Mouse (Mus musculus) ES-E14 (cell line): ENCODE measurements around the gene Fam83d. TPM values are rescaled to one million over a fixed set of nuclear protein-coding genes. Genes with fewer than 3 reads are reported as not detected.

Experiments
- DNase-seq: peaks from one replicate; pipeline ENCODE4 v3.0.0-alpha.2; 2013; ENCODE audit warnings: low read depth, low spot score
- H3K27ac ChIP-seq: 2 replicates; pipeline ENCODE4 v1.5.1; 2012; ENCODE audit warnings: low read depth, mild to moderate bottlenecking, low read length, moderate library complexity, mixed read lengths; ENCODE audit not compliant: poor library complexity, insufficient read depth, severe bottlenecking
- H3K36me3 ChIP-seq: 2 replicates; pipeline ENCODE4 v1.6.1; 2012; ENCODE audit warnings: mild to moderate bottlenecking, low read length, moderate library complexity, mixed read lengths; ENCODE audit not compliant: control insufficient read depth, poor library complexity, insufficient read depth, severe bottlenecking
- H3K4me1 ChIP-seq, 2 experiments: fragments of 150-350 bp in 1 of 2; sonication (generic) in 1 of 2; 2 replicates each; pipeline ENCODE4 v1.6.1; 2012; ENCODE audit warnings: low read length in 2 of 2, mild to moderate bottlenecking in 1 of 2, mixed read lengths in 1 of 2; ENCODE audit not compliant: control insufficient read depth in 2 of 2, insufficient read depth in 2 of 2, poor library complexity in 1 of 2
- H3K4me3 ChIP-seq, 2 experiments: fragments of 150-350 bp in 1 of 2; sonication (generic) in 1 of 2; 2 replicates each; pipeline ENCODE4 v1.5.1; 2012; ENCODE audit warnings: low read length in 2 of 2, low read depth in 1 of 2, mild to moderate bottlenecking in 1 of 2, mixed read lengths in 1 of 2; ENCODE audit not compliant: insufficient read depth in 1 of 2, poor library complexity in 1 of 2, severe bottlenecking in 1 of 2
- H3K9ac ChIP-seq: 2 replicates; pipeline ENCODE4 v1.6.1; 2012; ENCODE audit warnings: low read depth, mild to moderate bottlenecking, low read length, mixed read lengths; ENCODE audit not compliant: poor library complexity, insufficient read depth, severe bottlenecking
- H3K9me3 ChIP-seq: fragments of 150-350 bp; sonication (generic); 2 replicates; pipeline ENCODE4 v1.6.1; 2012; ENCODE audit warnings: low read depth, mild to moderate bottlenecking, low read length; ENCODE audit not compliant: control insufficient read depth, insufficient read depth
- CHD2 ChIP-seq: IDR thresholded peaks from 2 replicates; pipeline ENCODE4 v1.6.1; 2014; ENCODE audit warnings: mild to moderate bottlenecking, low read depth, low read length, inconsistent platforms
- HCFC1 ChIP-seq: IDR thresholded peaks from 2 replicates; pipeline ENCODE4 v1.6.1; 2012; ENCODE audit warnings: low read length, inconsistent platforms, borderline replicate concordance; ENCODE audit not compliant: insufficient read depth
- MAFK ChIP-seq: IDR thresholded peaks from 2 replicates; pipeline ENCODE4 v1.6.1; 2014; ENCODE audit warnings: mild to moderate bottlenecking, low read depth, low read length, inconsistent platforms; ENCODE audit not compliant: insufficient read depth
- ZC3H11A ChIP-seq: IDR thresholded peaks from 2 replicates; pipeline ENCODE4 v1.6.1; 2012; ENCODE audit warnings: low read depth, mild to moderate bottlenecking, inconsistent platforms, low read length, borderline replicate concordance
- ZNF384 ChIP-seq: IDR thresholded peaks from 2 replicates; pipeline ENCODE4 v1.6.1; 2012; ENCODE audit warnings: low read depth, low read length, inconsistent platforms
- in situ Hi-C, 2 experiments: fragments of 600-800 bp; cut with MboI; formaldehyde crosslinking; loops; one replicate each; pipeline ENCODE4 v1.15.1; 2025; ENCODE audit warnings: low sequenced_read_pairs in 2 of 2, inconsistent platforms in 1 of 2; ENCODE audit not compliant: unreplicated experiment in 2 of 2
- total RNA-seq: library from RNA; depleted of rRNA; stranded (reverse); fragments of 300-350 nt; gene quantifications from 2 replicates; pipeline ENCODE4 v1.2.3, GENCODE M21; 2012; rRNA removed

The Fam83d gene
- total RNA-seq, 1 experiment: 28.0 TPM

DNA sequence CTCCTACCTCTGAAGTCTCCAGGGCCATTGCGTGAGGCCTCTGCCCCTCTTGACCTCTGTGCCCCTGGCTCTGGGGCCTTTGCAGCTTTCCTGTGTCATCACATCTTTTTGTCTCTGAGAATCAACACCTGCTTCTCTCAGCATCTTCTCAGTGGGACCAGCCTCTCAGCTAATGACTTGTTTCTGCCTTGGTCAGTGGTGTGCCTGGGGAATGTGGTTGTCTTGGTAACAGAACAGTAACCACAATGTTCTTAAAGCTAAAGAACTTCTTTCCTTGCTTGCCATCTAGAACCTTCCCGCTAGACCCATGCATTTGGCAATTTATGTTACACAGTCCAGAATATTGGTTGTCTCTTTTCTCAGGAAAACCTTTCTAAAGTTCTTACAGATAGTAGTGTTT, 65.8 kb downstream of the Fam83d start:
- peaks cover 44% of the 10 kb centered on the region for H3K36me3 ChIP-seq
- no peak for DNase-seq
- no peaks in the 10 kb centered on the region for H3K9me3 ChIP-seq
- H3K4me1 ChIP-seq: peaks cover 0 to 6% of the 10 kb centered on the region in 2 experiments; a peak in 1 of 4 replicates
- no peak overlapping the region for H3K9ac ChIP-seq
- no peak overlapping the region; the same call in 1 of the 2 replicates for H3K27ac ChIP-seq
- TF ChIP-seq ZNF384 (no peak), HCFC1 (no peak), ZC3H11A (no peak), CHD2 (no peak), MAFK (no peak)
- in situ Hi-C loops: no loop called here
- no peak overlapping the region for H3K4me3 ChIP-seq

Other genes starting within 250 kb of the Fam83d start
- 0.53 and 0.71 TPM in 2 replicates for gene Slc32a1, start 157.3 kb upstream of the Fam83d start, total RNA-seq
- 11.5 and 19.3 TPM in 2 replicates for gene Actr5, start 143.2 kb upstream of the Fam83d start, total RNA-seq
- 1.1 and 1.2 TPM in 2 replicates for gene Ppp1r16b, start 102.7 kb upstream of the Fam83d start, total RNA-seq
- gene Dhx35, start 26.7 kb downstream of the Fam83d start, total RNA-seq: 25.5 and 42.0 TPM in 2 replicates